Mouse (Mus musculus) liver, embryonic 14.5 days (tissue): ENCODE results near the gene Gmps.

ENCODE experiments used
- CTCF ChIP-seq: IDR thresholded peaks from 2 replicates; pipeline ENCODE4 v1.5.1; 2016; ENCODE audit warnings: antibody characterized with exemption, low read depth, control low read depth
- EP300 ChIP-seq: IDR thresholded peaks from 2 replicates; pipeline ENCODE4 v1.6.1; 2016; ENCODE audit warnings: antibody characterized with exemption, low read depth

GRCm38 (mm10) chr3:64039818-64040784, 64.2 kb downstream of the Gmps start:
- peak; percentile 75 for TF ChIP-seq CTCF
- TF ChIP-seq EP300, result no peak
